Mouse (Mus musculus) right cerebral cortex, postnatal 36 days (tissue): Measurements from ENCODE around the gene Olfr453.

ENCODE experiments used
- DNase-seq, 2 experiments: peaks; one replicate each; pipeline ENCODE4 v3.0.0; 2022; ENCODE audit warnings: low spot score in 2 of 2, mixed read lengths in 1 of 2

Olfr453 gene

DNA sequence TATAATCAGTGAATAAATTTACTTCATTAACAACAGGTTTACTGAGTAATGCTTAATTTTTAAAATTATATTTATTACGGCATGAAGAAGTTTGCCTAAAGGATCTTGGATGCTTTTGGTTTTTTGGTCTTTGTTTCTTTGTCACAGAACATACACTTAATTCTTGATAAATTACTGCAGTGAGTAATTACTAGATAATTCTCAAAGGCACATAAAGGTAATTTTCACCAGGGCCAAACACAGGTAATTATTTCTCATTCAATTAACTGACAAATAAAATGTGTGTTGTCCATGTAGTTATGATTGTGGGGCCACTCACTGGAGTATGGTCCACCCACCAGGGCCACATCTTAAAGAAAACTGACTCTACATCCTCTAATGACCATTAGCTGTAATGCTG lies at the start of gene Olfr453:
Olfr453 (plus strand) TSS at position 301 of the 400 bp plus-strand sequence.
- no peak for DNase-seq

DNA sequence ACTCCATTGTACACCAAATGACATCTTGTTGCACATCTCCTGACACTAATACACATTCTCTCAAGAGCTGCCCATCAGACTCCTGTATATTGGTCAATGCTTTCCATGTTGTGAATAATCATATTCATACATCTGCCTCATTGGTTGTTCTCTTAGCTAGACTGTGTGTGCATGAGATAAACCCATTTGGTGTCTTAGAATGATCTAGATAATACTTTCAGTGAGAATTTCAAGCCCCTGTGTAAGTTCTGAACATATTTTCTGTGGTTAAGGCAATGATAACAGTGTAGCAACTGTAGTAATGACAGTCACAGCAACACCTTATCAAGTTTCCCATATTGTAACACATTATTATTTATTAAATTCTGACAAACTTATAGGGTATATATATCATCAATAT lies 49.4 kb upstream of the Olfr453 start:
- DNase-seq, result no peak

- DNase-seq, result peak; percentile 65 to 74
Measured at GRCm38 (mm10) chr6:42692154-42692516, 47.0 kb upstream of the Olfr453 start.

DNA sequence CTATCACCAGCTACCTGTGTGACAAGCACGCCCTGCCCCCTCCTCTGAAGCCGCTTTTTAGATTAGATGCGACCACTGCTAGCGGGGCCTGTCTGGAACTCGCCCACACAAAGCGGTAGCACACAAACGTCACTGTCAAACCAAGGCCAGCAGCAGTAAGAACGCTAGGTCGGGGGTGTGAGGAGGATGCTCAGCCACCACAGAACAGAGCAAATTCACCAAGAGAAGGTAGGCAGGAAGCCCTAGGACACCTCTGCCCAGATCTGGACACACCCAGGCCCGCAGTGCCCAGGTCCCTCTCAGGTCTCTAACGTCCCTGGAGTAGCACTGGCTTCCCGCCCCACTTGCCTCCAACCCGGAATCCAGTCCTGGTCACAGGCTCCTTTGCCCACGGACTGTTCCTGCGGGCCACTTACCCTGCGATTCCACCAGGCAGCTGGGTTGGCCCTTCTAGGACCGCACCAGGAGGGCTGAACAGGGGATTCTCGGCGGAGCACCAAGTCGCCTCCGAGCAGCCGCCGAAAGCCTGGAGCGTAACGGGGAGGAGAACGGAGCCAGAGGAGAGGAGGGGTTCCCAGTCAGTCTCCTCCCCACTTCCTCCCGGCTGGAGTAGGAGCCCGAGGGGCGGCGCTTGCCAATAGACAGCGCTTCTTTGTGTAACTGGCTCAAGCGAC lies 46.5 kb upstream of the Olfr453 start:
- peak; percentile 77 to 87 for DNase-seq

GRCm38 (mm10) chr6:42709291-42710211 lies 29.6 kb upstream of the Olfr453 start, which contains the start of gene Tcaf1:
Gene Tcaf1, minus strand, starts transcription at chr6:42710088.
- peak; percentile 89 to 94 for DNase-seq

- DNase-seq, result no peak
Measured at GRCm38 (mm10) chr6:42714668-42715067, 24.5 kb upstream of the Olfr453 start.

GRCm38 (mm10) chr6:42717973-42718372 lies 21.2 kb upstream of the Olfr453 start:
- no peak for DNase-seq

- peak in 1 of 2 experiments; percentile 6 for DNase-seq
Measured at GRCm38 (mm10) chr6:42742303-42742702, 3.1 kb downstream of the Olfr453 start.

DNA sequence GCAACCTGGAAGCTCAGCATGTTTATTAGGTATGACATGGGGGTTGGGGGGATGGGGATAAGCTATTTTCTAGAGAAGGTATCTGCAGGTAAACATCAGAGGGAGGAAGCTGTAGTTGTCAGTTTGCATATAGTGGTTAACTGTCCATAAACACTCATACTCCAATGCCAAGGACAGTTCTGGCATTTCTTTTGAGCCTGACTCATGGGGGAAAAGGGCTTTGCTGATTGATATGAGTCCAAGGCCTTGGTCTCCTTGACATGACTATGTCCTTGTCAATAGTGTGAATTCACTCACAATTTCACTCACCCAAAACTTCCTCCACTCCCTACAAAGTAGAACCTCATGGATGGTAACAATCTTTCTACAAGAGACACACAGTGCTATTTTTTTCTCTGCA lies 8.7 kb downstream of the Olfr453 start:
- DNase-seq, result no peak

DNA sequence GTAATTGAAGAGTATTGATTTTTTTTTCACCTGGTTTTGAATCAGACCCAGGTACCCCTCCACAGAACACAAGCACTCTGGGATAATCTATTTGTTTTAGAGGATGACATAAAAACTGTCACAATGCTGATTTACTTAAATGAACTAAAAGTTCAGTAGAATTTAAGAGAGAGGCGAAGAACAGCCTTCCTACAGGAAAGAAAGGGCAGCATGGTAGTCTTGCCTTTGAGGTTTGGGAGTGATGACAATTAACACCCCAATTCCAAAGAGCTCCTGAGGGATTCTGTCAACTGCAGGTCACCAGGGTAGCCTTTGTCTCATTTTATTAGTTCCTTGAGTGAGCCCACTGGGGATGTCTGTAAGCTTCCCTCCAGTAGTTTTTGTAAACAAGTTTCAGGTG lies 16.9 kb downstream of the Olfr453 start, which contains the start of gene Olfr38:
Olfr38 (plus strand) TSS at position 301 of the 400 bp plus-strand sequence.
- DNase-seq, result no peak

- no peak for DNase-seq
Measured at GRCm38 (mm10) chr6:42777066-42777465, 37.9 kb downstream of the Olfr453 start.

DNA sequence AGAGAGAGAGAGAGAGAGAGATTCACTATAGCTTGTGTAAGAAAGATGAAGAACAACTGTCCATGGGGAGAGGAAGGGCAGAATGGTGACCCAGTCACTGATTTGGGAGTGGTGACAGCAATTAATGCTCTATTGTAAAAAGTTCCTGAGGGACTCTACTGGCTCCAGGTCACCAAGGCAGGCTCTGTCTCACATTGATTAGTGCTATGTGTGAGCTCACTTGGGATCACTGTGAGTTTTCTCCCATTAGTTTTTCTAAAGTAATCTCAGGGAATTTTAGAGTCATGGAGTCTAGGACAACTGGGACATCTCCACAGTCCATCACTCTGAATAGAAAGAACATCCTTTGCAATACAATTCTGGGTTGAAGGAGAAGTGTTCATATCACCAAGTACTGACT lies 45.6 kb downstream of the Olfr453 start, which contains the start of gene Olfr452:
Olfr452 (plus strand) TSS at position 301 of the 400 bp plus-strand sequence.
- DNase-seq, result no peak

GRCm38 (mm10) chr6:42790247-42790948 lies 51.2 kb downstream of the Olfr453 start:
- no peak for DNase-seq

GRCm38 (mm10) chr6:42790949-42791556 lies 51.9 kb downstream of the Olfr453 start:
- DNase-seq, result peak; percentile 2 to 13

DNA sequence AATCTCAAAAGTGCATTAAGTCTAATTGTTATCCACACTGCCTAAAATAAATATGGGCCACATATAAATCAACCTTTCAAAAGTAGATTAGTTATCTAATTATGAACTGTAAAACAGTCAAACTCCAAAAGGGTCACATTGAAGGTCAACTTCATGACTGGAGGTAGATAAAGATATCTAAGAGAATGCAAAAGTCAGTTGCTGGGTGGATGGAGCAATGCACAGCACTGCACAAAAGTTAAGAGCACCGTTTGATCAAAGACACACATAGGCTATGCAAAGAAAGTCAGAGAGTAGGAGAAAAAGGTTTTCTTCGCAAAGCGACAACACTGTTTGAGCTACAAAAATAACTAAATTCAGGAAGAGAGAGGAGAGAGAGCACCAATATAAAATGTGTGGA lies 55.8 kb downstream of the Olfr453 start:
- DNase-seq, result no peak
